Mouse (Mus musculus) bone marrow, adult 2 months (tissue): ENCODE data around the gene Atp2b2.

Experiments
- CTCF ChIP-seq: fragments of 200-500 bp; IDR thresholded peaks from 2 replicates; pipeline ENCODE4 v1.5.1; 2011; ENCODE audit warnings: low read length, control low read depth; ENCODE audit not compliant: control insufficient read depth, insufficient read depth
- POLR2A ChIP-seq: fragments of 200-500 bp; IDR thresholded peaks from 2 replicates; pipeline ENCODE4 v1.6.1; 2011; ENCODE audit warnings: low read depth, mild to moderate bottlenecking, control low read depth, low read length, borderline replicate concordance; ENCODE audit not compliant: control insufficient read depth

DNA sequence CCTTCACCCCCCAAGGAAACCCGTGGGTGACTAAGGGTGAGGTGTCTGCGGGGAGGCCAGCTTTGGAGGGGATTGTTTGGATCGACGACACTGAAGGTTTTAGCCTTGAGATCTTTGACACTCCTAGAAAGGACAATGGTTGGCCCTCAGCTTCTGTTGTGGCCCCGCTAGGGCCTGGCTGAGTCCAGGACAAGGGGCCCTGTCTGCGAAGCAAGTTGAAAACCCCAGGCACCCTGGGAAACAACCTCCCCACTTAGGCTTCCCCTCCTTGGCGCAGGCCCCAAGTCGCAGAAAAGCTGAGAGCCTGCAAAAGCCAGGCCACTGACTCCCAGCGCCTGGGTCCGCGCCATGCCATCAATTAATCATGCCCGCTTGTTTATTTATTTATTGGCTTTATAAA, at the start of gene Atp2b2:
- TF ChIP-seq POLR2A (no peak), CTCF (no peak)
